Mouse (Mus musculus): ENCODE data around the gene Romo1.

GRCm38 (mm10) chr2:156151538-156151937 is 7.7 kb downstream of the Romo1 start:
- TF ChIP-seq CTCF (IDR thresholded peaks at IDR 0.05; ENCODE audit: low read depth, low read length) (no peak), GATA1 (IDR thresholded peaks at IDR 0.05; ENCODE audit: borderline replicate concordance, low read length) (no peak), GATA2 (IDR thresholded peaks at IDR 0.05; ENCODE audit: borderline replicate concordance, low read depth, low read length) (no peak)
